Mouse (Mus musculus) CH12.LX (cell line): Measurements from ENCODE around the gene Jup.

Experiments used
- BHLHE40 ChIP-seq: IDR thresholded peaks from 2 replicates; pipeline ENCODE4 v1.6.1; 2011; ENCODE audit warnings: mild to moderate bottlenecking, low read depth, low read length, improper control_type of control experiment
- CHD1 ChIP-seq: IDR thresholded peaks from 2 replicates; pipeline ENCODE4 v1.6.1; 2012; ENCODE audit warnings: low read depth, low read length, improper control_type of control experiment, inconsistent platforms
- CHD2 ChIP-seq: IDR thresholded peaks from 2 replicates; pipeline ENCODE4 v1.6.1; 2011; ENCODE audit warnings: low read length, improper control_type of control experiment
- CTCF ChIP-seq, 2 experiments: IDR thresholded peaks in 1 of 2; conservative IDR thresholded peaks in 1 of 2; 2 replicates each; pipeline ENCODE4 v1.5.1; 2011 to 2012; ENCODE audit warnings: low read depth in 2 of 2, low read length in 2 of 2, improper control_type of control experiment in 1 of 2, inconsistent platforms in 1 of 2, mild to moderate bottlenecking in 1 of 2, moderate library complexity in 1 of 2
- EP300 ChIP-seq: IDR thresholded peaks from 2 replicates; pipeline ENCODE4 v1.6.1; 2011; ENCODE audit warnings: low read length, improper control_type of control experiment
- GABPA ChIP-seq: IDR thresholded peaks from 2 replicates; pipeline ENCODE4 v1.6.1; 2012; ENCODE audit warnings: low read depth, low read length, improper control_type of control experiment, inconsistent platforms; ENCODE audit not compliant: insufficient replicate concordance
- KAT2A ChIP-seq: IDR thresholded peaks from 2 replicates; pipeline ENCODE4 v1.6.1; 2012; ENCODE audit warnings: low read length, improper control_type of control experiment, inconsistent platforms; ENCODE audit not compliant: insufficient replicate concordance
- MXI1 ChIP-seq: IDR thresholded peaks from 2 replicates; pipeline ENCODE4 v1.6.1; 2011; ENCODE audit warnings: mild to moderate bottlenecking, low read depth, low read length, improper control_type of control experiment
- POLR2A ChIP-seq: IDR thresholded peaks from 2 replicates; pipeline ENCODE4 v1.6.1; 2011; ENCODE audit warnings: low read depth, mild to moderate bottlenecking, improper control_type of control experiment, low read length
- USF1 ChIP-seq: IDR thresholded peaks from 2 replicates; pipeline ENCODE4 v1.6.1; 2014; ENCODE audit warnings: low read depth, mild to moderate bottlenecking, inconsistent platforms, low read length, improper control_type of control experiment

GRCm38 (mm10) chr11:100423836-100424235, 26.3 kb upstream of the Jup start:
- TF ChIP-seq GABPA = no peak
- TF ChIP-seq BHLHE40 = no peak
- no peak for TF ChIP-seq MXI1
- no peak for TF ChIP-seq CTCF (conservative IDR thresholded peaks at IDR 0.05 in 1 of 2, IDR thresholded peaks at IDR 0.05 in 1 of 2; ENCODE audit: low read depth in 2 of 2, low read length in 2 of 2)
- TF ChIP-seq USF1 = no peak
- no peak for TF ChIP-seq EP300
- TF ChIP-seq POLR2A = no peak
- TF ChIP-seq KAT2A = no peak
- TF ChIP-seq CHD2 = no peak
- no peak for TF ChIP-seq CHD1
